Mouse (Mus musculus): Measurements from ENCODE around the gene Kat14. TPM values are rescaled to one million over a fixed set of nuclear protein-coding genes. Genes with fewer than 3 reads are reported as not detected.

Gene Kat14
- 31.3 and 32.8 TPM in 2 replicates for polyA plus RNA-seq (2012; rRNA removed)

GRCm38 (mm10) chr2:144368400-144369019 lies at the start of gene Kat14, which contains the start of gene Pet117:
TSS of gene Kat14 (plus strand) at chr2:144368983.
TSS of gene Pet117 (plus strand) at chr2:144368996.

GRCm38 (mm10) chr2:144331401-144332302 lies 37.1 kb upstream of the Kat14 start, which contains the start of gene Ovol2:
TSS of gene Ovol2 (minus strand) at chr2:144332146.

Other genes with a start within 250 kb of the Kat14 start
- 8.0 TPM in 2 replicates for gene Mgme1, start 98.3 kb upstream of the Kat14 start, polyA plus RNA-seq (2012; rRNA removed)
- gene Snx5, start 98.1 kb upstream of the Kat14 start, polyA plus RNA-seq (2012; rRNA removed): 81.9 and 91.7 TPM in 2 replicates
- 0.05 and 0.49 TPM in 2 replicates for gene Ovol2, start 36.8 kb upstream of the Kat14 start, polyA plus RNA-seq (2012; rRNA removed)
- gene Pet117, start within 50 bp of the Kat14 start, polyA plus RNA-seq (2012; rRNA removed): not detected in 2 replicates
- 10.4 and 11.8 TPM in 2 replicates for gene Dzank1, start 158.4 kb downstream of the Kat14 start, polyA plus RNA-seq (2012; rRNA removed)
- gene Polr3f, start 158.7 kb downstream of the Kat14 start, polyA plus RNA-seq (2012; rRNA removed): 23.4 and 26.0 TPM in 2 replicates
- 34.3 and 34.8 TPM in 2 replicates for gene Rbbp9, start 181.9 kb downstream of the Kat14 start, polyA plus RNA-seq (2012; rRNA removed)
- gene Sec23b, start 187.2 kb downstream of the Kat14 start, polyA plus RNA-seq (2012; rRNA removed): 73.7 and 74.1 TPM in 2 replicates
- 46.3 and 46.7 TPM in 2 replicates for gene Smim26, start 225.1 kb downstream of the Kat14 start, polyA plus RNA-seq (2012; rRNA removed)
- gene Dtd1, start 230.9 kb downstream of the Kat14 start, polyA plus RNA-seq (2012; rRNA removed): 39.0 and 42.3 TPM in 2 replicates